Mouse (Mus musculus) forebrain, embryonic 16.5 days (tissue): Measurements from ENCODE around the gene Rpl23a. TPM values are rescaled to one million over a fixed set of nuclear protein-coding genes. Genes with fewer than 3 reads are reported as not detected.

Source experiments
- ATAC-seq: fragments of 200-750 bp; cut with Nextera tagmentation; 2 replicates; pipeline ENCODE4 v1.8.0; 2017; ENCODE audit warnings: mild to moderate bottlenecking, moderate library complexity
- H3K27ac ChIP-seq: fragments of 300-500 bp; sonication (generic); 2 replicates; pipeline ENCODE4 v1.5.1; 2014; ENCODE audit warnings: low read length, control low read depth
- H3K27me3 ChIP-seq: fragments of 300-500 bp; sonication (generic); replicated peaks from 2 replicates; pipeline ENCODE4 v1.6.1; 2014; ENCODE audit warnings: low read length; ENCODE audit not compliant: control insufficient read depth, insufficient read depth
- H3K36me3 ChIP-seq: fragments of 300-500 bp; sonication (generic); 2 replicates; pipeline ENCODE4 v1.6.1; 2014; ENCODE audit not compliant: control insufficient read depth, insufficient read depth
- H3K4me1 ChIP-seq: fragments of 300-500 bp; sonication (generic); replicated peaks from 2 replicates; pipeline ENCODE4 v1.6.1; 2014; ENCODE audit warnings: low read length; ENCODE audit not compliant: control insufficient read depth, insufficient read depth
- H3K4me2 ChIP-seq: fragments of 300-500 bp; sonication (generic); 2 replicates; pipeline ENCODE4 v1.6.1; 2014; ENCODE audit warnings: mild to moderate bottlenecking, low read length, control low read depth
- H3K4me3 ChIP-seq: fragments of 300-500 bp; sonication (generic); replicated peaks from 2 replicates; pipeline ENCODE4 v1.5.1; 2014; ENCODE audit warnings: mild to moderate bottlenecking, low read length, control low read depth
- H3K9ac ChIP-seq: fragments of 300-500 bp; sonication (generic); replicated peaks from 2 replicates; pipeline ENCODE4 v1.6.1; 2014; ENCODE audit warnings: low read depth, low read length, control low read depth
- H3K9me3 ChIP-seq: fragments of 300-500 bp; sonication (generic); 2 replicates; pipeline ENCODE4 v1.6.1; 2016; ENCODE audit warnings: low read length; ENCODE audit not compliant: control insufficient read depth
- WGBS: fragments of 180-500 bp; shearing (Covaris S2); extraction: QIAGEN DNeasy Blood & Tissue Kit; methylation state at CpG from one replicate; pipeline ENCODE4 v1.1.7; 2014; 5-methylcytosine and 5-hydroxymethylcytosine counted together
- polyA plus RNA-seq: library from polyadenylated mRNA; unstranded; fragments of >200 nt; fragmentation: Nextera tagmentation; extraction: Ambion mirVana; gene quantifications from 2 replicates; pipeline ENCODE4 v1.2.1, GENCODE M21; 2015

The Rpl23a gene
- polyA plus RNA-seq, 1 experiment from 2014 or later = 758 TPM

- peak overlapping the region; percentile 99 for H3K9ac ChIP-seq
- peak overlapping the region; percentile 68 for H3K4me2 ChIP-seq
- no peaks in the 10 kb centered on the region for H3K27me3 ChIP-seq
- H3K9me3 ChIP-seq = no peaks in the 10 kb centered on the region
- no peak for ATAC-seq
- peaks cover 20% of the 10 kb centered on the region for H3K36me3 ChIP-seq
- H3K27ac ChIP-seq = peak overlapping the region; percentile 98
- peaks cover 29% of the 10 kb centered on the region for H3K4me1 ChIP-seq
- peak overlapping the region; percentile 94 for H3K4me3 ChIP-seq
- 0% methylated on average over 14 of the region's 14 CpGs for WGBS
Observed at GRCm38 (mm10) chr11:78164604-78164923, 18.8 kb downstream of the Rpl23a start.

GRCm38 (mm10) chr11:78163681-78164603 lies 19.4 kb downstream of the Rpl23a start:
- no peaks in the 10 kb centered on the region for H3K27me3 ChIP-seq
- peak overlapping the region; percentile 98 for H3K27ac ChIP-seq
- peak; percentile 34 for ATAC-seq
- under 1% methylated on average over 22 of the region's 22 CpGs for WGBS
- H3K4me3 ChIP-seq = peak overlapping the region; percentile 94
- peaks cover 32% of the 10 kb centered on the region for H3K4me1 ChIP-seq
- H3K36me3 ChIP-seq = peaks cover 23% of the 10 kb centered on the region
- H3K9me3 ChIP-seq = no peaks in the 10 kb centered on the region
- H3K9ac ChIP-seq = peak overlapping the region; percentile 99
- peak overlapping the region; percentile 68 for H3K4me2 ChIP-seq

- ATAC-seq = no peak
- Histone ChIP-seq H3K36me3 (peaks cover 30% of the 10 kb centered on the region), H3K4me2 (peak overlapping the region; percentile 68), H3K4me3 (peak overlapping the region; percentile 94), H3K27ac (peak overlapping the region; percentile 98), H3K9ac (peak overlapping the region; percentile 99), H3K4me1 (peaks cover 35% of the 10 kb centered on the region), H3K9me3 (no peaks in the 10 kb centered on the region), H3K27me3 (no peaks in the 10 kb centered on the region)
- WGBS = 91% methylated on average over 2 of the region's 2 CpGs
Observed at GRCm38 (mm10) chr11:78163045-78163444, 20.3 kb downstream of the Rpl23a start.

GRCm38 (mm10) chr11:78162504-78162903 lies 20.9 kb downstream of the Rpl23a start:
- WGBS = 27% methylated on average over 6 of the region's 6 CpGs

GRCm38 (mm10) chr11:78161968-78162367 lies 21.4 kb downstream of the Rpl23a start:
- Histone ChIP-seq H3K4me2 (peak overlapping the region; percentile 68), H3K9ac (no peak overlapping the region), H3K4me1 (peaks cover 35% of the 10 kb centered on the region), H3K27me3 (no peaks in the 10 kb centered on the region), H3K9me3 (no peaks in the 10 kb centered on the region), H3K36me3 (peaks cover 34% of the 10 kb centered on the region), H3K4me3 (no peak overlapping the region), H3K27ac (0 out of 2 replicates have a peak overlapping the region, but pooled peaks have one; percentile 47)
- ATAC-seq = no peak
- WGBS = 23% methylated on average over 4 of the region's 4 CpGs

More at GRCm38 (mm10) chr11:78162504-78162903, 20.9 kb downstream of the Rpl23a start:
- no peaks in the 10 kb centered on the region for H3K9me3 ChIP-seq
- H3K36me3 ChIP-seq = peaks cover 34% of the 10 kb centered on the region
- ATAC-seq = no peak
- H3K4me2 ChIP-seq = peak overlapping the region; percentile 68
- H3K4me3 ChIP-seq = peak overlapping the region; percentile 14; the same call in 1 of the 2 replicates
- H3K9ac ChIP-seq = peak overlapping the region; percentile 99; the same call in 1 of the 2 replicates
- H3K27me3 ChIP-seq = no peaks in the 10 kb centered on the region
- peak overlapping the region; percentile 98; the same call in 1 of the 2 replicates for H3K27ac ChIP-seq
- H3K4me1 ChIP-seq = peaks cover 35% of the 10 kb centered on the region

GRCm38 (mm10) chr11:78161169-78161568 lies 22.2 kb downstream of the Rpl23a start:
- ATAC-seq = no peak
- no peaks in the 10 kb centered on the region for H3K9me3 ChIP-seq
- H3K27ac ChIP-seq = no peak overlapping the region
- H3K36me3 ChIP-seq = peaks cover 34% of the 10 kb centered on the region
- H3K4me2 ChIP-seq = no peak overlapping the region
- H3K4me1 ChIP-seq = peaks cover 33% of the 10 kb centered on the region
- H3K27me3 ChIP-seq = no peaks in the 10 kb centered on the region
- WGBS = 91% methylated on average over 14 of the region's 14 CpGs
- H3K4me3 ChIP-seq = no peak overlapping the region
- H3K9ac ChIP-seq = no peak overlapping the region

DNA sequence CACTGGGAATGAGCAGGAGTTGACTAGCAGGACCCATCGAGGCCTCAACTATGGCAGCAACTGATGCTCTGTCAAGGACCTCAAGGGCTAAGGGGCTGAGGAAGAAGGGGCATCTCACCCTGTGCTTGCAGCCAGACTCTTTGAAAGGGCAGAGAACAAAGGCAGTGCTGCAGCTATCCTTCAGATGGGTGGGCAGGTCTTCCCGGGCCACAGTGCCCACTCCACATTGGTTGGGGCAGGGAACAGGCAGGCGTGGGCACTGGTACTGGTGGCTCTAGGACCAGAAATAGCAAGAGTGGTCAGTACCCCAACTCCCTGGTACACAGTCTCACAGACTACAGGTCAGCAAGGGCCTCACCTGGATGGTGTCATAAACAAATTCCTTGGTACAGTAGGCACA lies 22.7 kb downstream of the Rpl23a start:
- no peak for ATAC-seq
- WGBS = 89% methylated on average over 3 of the region's 3 CpGs

DNA sequence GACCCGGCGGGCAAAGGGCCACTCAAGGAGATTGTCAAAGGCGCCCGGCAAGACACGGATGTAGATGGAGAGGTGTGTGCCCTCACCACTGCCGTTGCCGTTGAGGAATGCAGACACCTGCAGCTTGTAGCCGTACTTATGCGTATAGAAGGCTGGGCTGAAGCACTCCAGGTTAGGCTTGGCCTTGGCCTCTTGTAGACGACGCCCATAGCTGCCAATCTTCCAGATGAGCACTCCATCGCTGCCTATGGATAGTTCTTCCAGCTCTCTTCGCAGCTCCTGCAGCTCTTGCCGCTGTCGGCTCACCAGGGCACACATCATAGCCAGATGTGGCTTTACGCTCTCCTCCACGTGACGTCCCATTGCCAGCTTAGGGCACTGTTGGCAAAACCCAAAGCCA lies 23.2 kb downstream of the Rpl23a start:
- Histone ChIP-seq H3K4me1 (peaks cover 26% of the 10 kb centered on the region), H3K9ac (no peak overlapping the region), H3K36me3 (peaks cover 34% of the 10 kb centered on the region), H3K4me2 (no peak overlapping the region), H3K27ac (no peak overlapping the region), H3K27me3 (no peaks in the 10 kb centered on the region), H3K4me3 (no peak overlapping the region), H3K9me3 (no peaks in the 10 kb centered on the region)
- ATAC-seq = no peak
- 90% methylated on average over 18 of the region's 18 CpGs for WGBS

More for the DNA sequence above, 22.7 kb downstream of the Rpl23a start:
- H3K4me3 ChIP-seq = no peak overlapping the region
- no peaks in the 10 kb centered on the region for H3K27me3 ChIP-seq
- H3K27ac ChIP-seq = no peak overlapping the region
- no peaks in the 10 kb centered on the region for H3K9me3 ChIP-seq
- H3K4me1 ChIP-seq = peaks cover 28% of the 10 kb centered on the region
- peaks cover 34% of the 10 kb centered on the region for H3K36me3 ChIP-seq
- no peak overlapping the region for H3K4me2 ChIP-seq
- no peak overlapping the region for H3K9ac ChIP-seq

DNA sequence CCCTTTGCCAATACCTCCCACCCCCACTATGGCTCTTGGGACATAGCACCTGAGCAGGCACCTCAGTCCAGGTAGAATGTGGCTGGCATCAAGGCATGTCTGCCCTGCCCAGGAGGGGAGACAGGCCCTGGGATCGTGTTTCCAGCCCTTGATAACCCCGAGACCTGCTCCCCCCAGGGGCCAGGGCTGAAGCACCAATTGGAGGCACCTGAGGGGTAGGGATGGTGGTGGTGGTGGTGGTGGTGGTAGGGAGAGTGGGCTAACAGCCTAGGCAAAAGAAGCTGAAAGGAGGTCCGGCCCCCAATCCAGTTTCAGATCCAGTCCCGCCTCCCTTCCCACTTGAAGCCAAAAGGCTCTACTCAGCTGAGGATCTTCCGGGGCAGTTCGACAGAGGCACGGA lies 23.8 kb downstream of the Rpl23a start:
- Histone ChIP-seq H3K27ac (no peak overlapping the region), H3K9me3 (no peaks in the 10 kb centered on the region), H3K4me1 (peaks cover 28% of the 10 kb centered on the region), H3K9ac (no peak overlapping the region), H3K27me3 (no peaks in the 10 kb centered on the region), H3K36me3 (peaks cover 38% of the 10 kb centered on the region), H3K4me2 (no peak overlapping the region), H3K4me3 (no peak overlapping the region)
- no peak for ATAC-seq
- 80% methylated on average over 7 of the region's 7 CpGs for WGBS
